ENCODE assay signal across 8 mouse cellular contexts in genomic region chr11:96034596-96035052, GRCm38 (mm10). TPM values are rescaled to one million over a fixed set of nuclear protein-coding genes. Genes with fewer than 3 reads are reported as not detected.
DNase-seq lines count a peak whose midpoint lies in the region; ATAC-seq lines count a peak whose summit lies in the region.

Snf8 (plus strand) TSS chr11:96034885.

- H3K4me2 ChIP-seq in hindbrain, embryonic 12.5 days (replicated peaks) = peak within 1 kb of the TSS; percentile 97

- peaks cover 17% of the 10 kb centered on the region for H3K36me3 ChIP-seq in hindbrain, embryonic 12.5 days

- DNase-seq in Muller cell, postnatal 12 days (ENCODE audit: inconsistent ontology term) = peak; percentile 86
- DNase-seq in cerebellum, adult 9-11 months = peak; percentile 93
- peak; percentile 87 to 94 for DNase-seq in frontal cortex, postnatal 10 days (ENCODE audit: low spot score in 2 of 2)
- DNase-seq in layer of hippocampus, postnatal 14 days (ENCODE audit: low spot score in 2 of 2) = peak; percentile 95 to 96
- DNase-seq in lung, postnatal 14 days = peak; percentile 97
- peak; percentile 86 for DNase-seq in retina, adult 2 months (ENCODE audit: low read depth, low spot score)
- peak; percentile 92 to 93 for DNase-seq in thymus, postnatal 36 days

- peak within 1 kb of the TSS; percentile 84 for H3K9ac ChIP-seq in hindbrain, embryonic 12.5 days

- ATAC-seq in hindbrain, embryonic 12.5 days (ENCODE audit: low FRiP score) = peak; percentile 68

- no peaks in the 10 kb centered on the region for H3K9me3 ChIP-seq in hindbrain, embryonic 12.5 days (replicated peaks)

- H3K4me3 ChIP-seq in hindbrain, embryonic 12.5 days = peak within 1 kb of the TSS; percentile 86

- H3K27ac ChIP-seq in hindbrain, embryonic 12.5 days = peak within 1 kb of the TSS; percentile 62

- peaks cover 17% of the 10 kb centered on the region for H3K4me1 ChIP-seq in hindbrain, embryonic 12.5 days

- 0 out of 2 replicates have a peak, but pooled peaks cover 2% of the 10 kb centered on the region for H3K27me3 ChIP-seq in hindbrain, embryonic 12.5 days

- WGBS in hindbrain, embryonic 12.5 days = under 1% methylated on average over 25 of the region's 29 CpGs

RNA-seq across cellular contexts. Expression of gene Snf8, which starts in this region (rescaled TPM):
- polyA plus RNA-seq in hindbrain, embryonic 12.5 days (2016; fragmentation: Nextera tagmentation; extraction: Ambion mirVana) = 115 and 118 TPM in 2 replicates
- 10 to 100 TPM; 84.2 to 90.8 TPM for total RNA-seq in layer of hippocampus, postnatal 14 days (2021)

Comparison
In these comparisons a context has a peak if more than half of its experiments do, and no peak if none do; other contexts are left out.
1. Peak in every context shown above with its lines: DNase-seq, ATAC-seq, H3K4me3 ChIP-seq and H3K27ac ChIP-seq.